Mouse (Mus musculus): ENCODE data around the gene Slc45a1. TPM values are rescaled to one million over a fixed set of nuclear protein-coding genes. Genes with fewer than 3 reads are reported as not detected.
A peak's percentile ranks its signal among the peaks of the same experiment; 100 is the strongest.

The Slc45a1 gene
- polyA plus RNA-seq, 1 experiment from 2014 or later, result 1.4 TPM

DNA sequence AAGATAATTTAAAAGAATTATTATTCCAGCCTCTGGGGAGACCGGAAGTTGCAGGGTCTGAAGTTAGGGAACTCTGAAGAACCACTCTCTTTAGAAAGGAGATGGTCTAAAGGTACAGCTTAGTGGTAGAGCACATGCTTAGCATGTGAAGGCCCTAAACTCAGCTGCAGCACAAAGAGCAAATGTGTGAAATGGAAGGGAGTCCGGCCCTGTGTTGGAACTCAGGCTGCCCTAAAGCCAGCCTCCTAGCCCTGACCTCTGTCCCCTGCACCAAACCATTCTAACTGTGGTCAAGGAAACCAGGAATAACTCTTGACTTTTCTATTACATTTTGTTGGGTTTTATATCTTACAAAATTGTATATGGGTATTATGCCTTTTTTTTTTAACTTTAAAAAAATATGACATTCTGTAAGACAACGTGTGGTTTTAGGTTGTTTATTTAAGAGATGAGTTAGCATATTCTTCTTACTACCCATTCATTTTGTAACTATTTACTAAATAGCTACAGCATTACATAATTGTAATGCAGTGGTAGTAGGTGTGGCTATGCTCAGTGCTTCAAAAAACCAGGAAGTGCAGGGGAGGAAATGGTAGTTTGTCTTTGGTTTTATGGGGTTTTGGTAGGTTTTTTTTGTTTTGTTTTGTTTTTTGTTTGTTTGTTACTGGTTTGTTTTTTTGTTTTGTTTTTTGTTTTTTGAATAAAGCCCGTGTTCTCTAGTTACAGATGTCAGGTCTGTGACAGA is 58.3 kb downstream of the Slc45a1 start:
- Histone ChIP-seq H3K9ac (ENCODE audit: low read length) (no peak overlapping the region), H3K4me1 (replicated peaks; ENCODE audit: control insufficient read depth, insufficient read depth, low read length) (peaks cover 58% of the 10 kb centered on the region), H3K27me3 (replicated peaks; ENCODE audit: control insufficient read depth, insufficient read depth, low read length) (no peaks in the 10 kb centered on the region), H3K36me3 (ENCODE audit: control insufficient read depth, insufficient read depth, low read length) (0 out of 2 replicates have a peak, but pooled peaks cover 6% of the 10 kb centered on the region), H3K27ac (ENCODE audit: low read depth) (no peak overlapping the region), H3K4me2 (ENCODE audit: low read length) (no peak overlapping the region), H3K4me3 (ENCODE audit: low read depth, low read length) (no peak overlapping the region), H3K9me3 (ENCODE audit: control insufficient read depth, low read length) (no peaks in the 10 kb centered on the region)
- DNase-seq (ENCODE audit: low spot score), result no peak
- no peak for ATAC-seq (replicated peaks; ENCODE audit: low FRiP score, low TSS enrichment, low read depth)
- 62% methylated on average over 4 of the region's 4 CpGs for WGBS

DNA sequence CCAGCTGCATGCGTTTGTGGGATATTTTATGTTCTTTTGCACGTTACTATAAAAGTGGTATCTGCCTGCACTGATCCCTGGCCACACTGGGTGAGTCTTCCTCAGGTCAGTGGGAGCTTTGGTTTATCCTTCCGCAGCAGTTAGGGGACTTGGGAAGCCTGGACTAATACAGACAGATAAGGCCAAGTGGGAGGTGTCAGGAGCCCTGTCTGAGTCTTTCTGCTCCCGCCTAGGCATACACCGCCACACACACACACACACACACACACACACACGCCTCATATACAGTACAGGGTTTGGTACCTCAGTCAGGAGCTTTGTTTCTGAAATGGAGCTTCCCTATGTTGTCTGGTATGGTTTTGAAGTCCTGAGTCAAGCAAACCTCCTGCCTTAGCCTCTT is 59.9 kb downstream of the Slc45a1 start:
- H3K27ac ChIP-seq (ENCODE audit: low read depth), result peak overlapping the region; percentile 17
- 0 out of 2 replicates have a peak, but pooled peaks cover 3% of the 10 kb centered on the region for H3K36me3 ChIP-seq (ENCODE audit: control insufficient read depth, insufficient read depth, low read length)
- no peaks in the 10 kb centered on the region for H3K9me3 ChIP-seq (ENCODE audit: control insufficient read depth, low read length)
- no peak overlapping the region for H3K9ac ChIP-seq (ENCODE audit: low read length)
- no peak for ATAC-seq (replicated peaks; ENCODE audit: low FRiP score, low TSS enrichment, low read depth)
- no peak overlapping the region for H3K4me3 ChIP-seq (ENCODE audit: low read depth, low read length)
- H3K4me2 ChIP-seq (ENCODE audit: low read length), result no peak overlapping the region
- WGBS, result 45% methylated on average over 6 of the region's 6 CpGs
- DNase-seq (ENCODE audit: low spot score), result no peak
- no peaks in the 10 kb centered on the region for H3K27me3 ChIP-seq (replicated peaks; ENCODE audit: control insufficient read depth, insufficient read depth, low read length)
- peaks cover 55% of the 10 kb centered on the region for H3K4me1 ChIP-seq (replicated peaks; ENCODE audit: control insufficient read depth, insufficient read depth, low read length)

DNA sequence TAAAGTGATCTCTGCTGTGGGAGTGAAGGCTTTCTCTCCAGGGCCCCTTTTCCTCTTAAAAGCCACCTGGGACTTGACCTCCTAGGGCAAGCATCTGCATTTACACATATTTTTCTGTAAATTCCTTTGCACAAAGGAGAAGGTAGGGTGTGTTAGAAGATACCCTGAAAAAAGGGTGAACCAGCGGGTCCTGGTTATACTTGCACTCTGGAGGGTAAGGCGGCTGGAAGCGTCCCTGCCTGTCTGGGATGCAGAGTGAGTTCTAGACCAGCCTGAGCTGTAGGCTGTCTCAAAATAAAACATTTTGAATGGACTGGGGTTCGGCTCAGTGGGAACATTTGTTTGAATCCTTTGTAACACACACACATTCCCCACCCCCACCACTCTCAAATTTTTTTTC is 60.4 kb downstream of the Slc45a1 start:
- Histone ChIP-seq H3K9me3 (ENCODE audit: control insufficient read depth, low read length) (no peaks in the 10 kb centered on the region), H3K36me3 (ENCODE audit: control insufficient read depth, insufficient read depth, low read length) (no peaks in the 10 kb centered on the region), H3K27ac (ENCODE audit: low read depth) (peak overlapping the region; percentile 17), H3K4me2 (ENCODE audit: low read length) (no peak overlapping the region), H3K4me3 (ENCODE audit: low read depth, low read length) (no peak overlapping the region), H3K9ac (ENCODE audit: low read length) (no peak overlapping the region), H3K27me3 (replicated peaks; ENCODE audit: control insufficient read depth, insufficient read depth, low read length) (no peaks in the 10 kb centered on the region), H3K4me1 (replicated peaks; ENCODE audit: control insufficient read depth, insufficient read depth, low read length) (peaks cover 57% of the 10 kb centered on the region)
- DNase-seq (ENCODE audit: low spot score) (no peak), ATAC-seq (replicated peaks; ENCODE audit: low FRiP score, low TSS enrichment, low read depth) (no peak)
- 38% methylated on average over 4 of the region's 4 CpGs for WGBS

DNA sequence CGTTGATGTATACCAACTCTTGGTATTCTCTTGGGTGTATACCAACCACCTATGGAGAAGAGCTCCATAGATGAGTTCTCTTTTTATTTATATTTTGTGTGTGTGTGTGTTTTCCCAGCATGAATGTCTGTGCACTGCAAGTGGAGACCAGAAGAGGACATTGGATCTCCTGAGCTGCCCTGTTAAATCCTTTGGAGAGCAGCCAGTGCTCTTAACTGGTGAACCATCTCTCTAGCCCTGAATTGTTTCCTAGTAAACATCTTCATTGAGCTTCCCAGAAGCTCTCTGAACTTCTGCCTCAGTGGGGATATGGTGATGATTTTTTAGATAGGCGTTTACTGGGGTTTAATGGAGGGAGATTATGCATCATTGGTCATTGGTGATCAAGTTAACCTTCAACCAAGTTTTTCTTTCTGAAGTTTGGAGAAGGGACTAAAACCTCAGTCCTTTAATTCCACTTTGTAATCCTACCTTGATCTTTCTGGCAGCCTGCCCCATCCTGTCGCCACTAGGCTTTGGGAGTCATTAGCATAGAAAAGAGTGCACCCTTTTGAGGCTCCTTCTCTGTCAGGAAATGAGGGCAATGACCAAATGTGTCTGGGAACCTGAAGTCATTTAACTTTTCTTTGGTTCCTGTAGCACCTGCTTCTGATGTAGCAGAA is 61.2 kb downstream of the Slc45a1 start:
- DNase-seq (ENCODE audit: low spot score) (no peak), ATAC-seq (replicated peaks; ENCODE audit: low FRiP score, low TSS enrichment, low read depth) (no peak)
- no peaks in the 10 kb centered on the region for H3K36me3 ChIP-seq (ENCODE audit: control insufficient read depth, insufficient read depth, low read length)
- H3K27ac ChIP-seq (ENCODE audit: low read depth), result peak overlapping the region; percentile 17; the same call in 1 of the 2 replicates
- H3K4me3 ChIP-seq (ENCODE audit: low read depth, low read length), result no peak overlapping the region
- H3K4me2 ChIP-seq (ENCODE audit: low read length), result no peak overlapping the region
- no peaks in the 10 kb centered on the region for H3K9me3 ChIP-seq (ENCODE audit: control insufficient read depth, low read length)
- peaks cover 60% of the 10 kb centered on the region for H3K4me1 ChIP-seq (replicated peaks; ENCODE audit: control insufficient read depth, insufficient read depth, low read length)
- no peak overlapping the region for H3K9ac ChIP-seq (ENCODE audit: low read length)
- H3K27me3 ChIP-seq (replicated peaks; ENCODE audit: control insufficient read depth, insufficient read depth, low read length), result no peaks in the 10 kb centered on the region
- 34% methylated on average over 3 of the region's 3 CpGs for WGBS

DNA sequence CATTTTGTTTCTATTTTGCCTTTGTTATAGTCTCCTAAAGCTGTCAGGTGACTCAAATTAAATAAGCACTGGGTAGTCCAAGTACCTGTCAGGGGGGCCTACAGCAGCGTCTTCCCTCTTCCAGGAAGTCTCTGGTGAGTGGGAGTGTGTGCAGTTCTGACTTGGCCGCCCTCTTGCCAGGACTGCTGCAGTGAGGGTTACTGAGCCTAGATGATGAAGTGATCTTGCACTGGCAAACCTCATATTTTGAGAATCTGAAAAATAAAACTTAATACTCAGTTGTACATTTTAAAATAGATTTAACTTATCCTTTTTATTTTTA is 63.7 kb downstream of the Slc45a1 start:
- DNase-seq (ENCODE audit: low spot score) (no peak), ATAC-seq (replicated peaks; ENCODE audit: low FRiP score, low TSS enrichment, low read depth) (no peak)
- Histone ChIP-seq H3K9me3 (ENCODE audit: control insufficient read depth, low read length) (no peaks in the 10 kb centered on the region), H3K4me1 (replicated peaks; ENCODE audit: control insufficient read depth, insufficient read depth, low read length) (peaks cover 81% of the 10 kb centered on the region), H3K27me3 (replicated peaks; ENCODE audit: control insufficient read depth, insufficient read depth, low read length) (no peaks in the 10 kb centered on the region), H3K4me2 (ENCODE audit: low read length) (no peak overlapping the region), H3K9ac (ENCODE audit: low read length) (no peak overlapping the region), H3K4me3 (ENCODE audit: low read depth, low read length) (no peak overlapping the region), H3K27ac (ENCODE audit: low read depth) (no peak overlapping the region), H3K36me3 (ENCODE audit: control insufficient read depth, insufficient read depth, low read length) (no peaks in the 10 kb centered on the region)
- WGBS, result 49% methylated on average over 2 of the region's 2 CpGs

DNA sequence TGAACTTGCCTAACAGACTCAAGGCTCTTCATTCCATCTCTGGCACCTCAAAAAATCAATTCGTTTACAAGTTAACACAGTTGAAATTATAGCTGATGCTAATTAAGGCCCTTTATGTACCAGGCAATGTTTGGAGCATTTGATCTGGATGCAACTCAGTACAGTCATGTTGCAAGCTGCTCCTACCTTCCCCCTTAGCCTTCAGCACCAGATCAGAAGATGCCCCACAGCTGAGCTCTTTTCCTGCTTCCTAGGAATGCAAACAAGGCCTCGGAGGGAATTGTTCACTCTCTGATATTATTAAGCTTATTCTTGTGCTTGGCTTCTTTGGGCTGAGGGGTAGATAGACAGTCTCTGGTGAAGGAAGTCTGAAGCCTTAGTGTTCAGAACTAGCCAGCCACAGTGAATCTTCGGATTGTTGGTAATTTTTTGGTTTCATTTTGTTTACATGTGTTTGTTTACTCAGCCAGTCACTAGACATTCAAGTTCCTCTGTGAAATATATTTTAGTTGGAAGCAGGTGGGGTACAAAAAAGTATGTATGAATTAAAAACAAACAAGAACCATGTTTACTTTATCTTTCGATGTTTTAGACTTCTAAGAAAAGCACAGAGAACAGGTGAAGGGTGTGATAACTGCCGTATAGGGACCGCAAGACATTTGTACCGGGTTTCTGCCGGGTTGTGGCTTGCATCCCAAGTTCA is 64.2 kb downstream of the Slc45a1 start:
- Histone ChIP-seq H3K9me3 (ENCODE audit: control insufficient read depth, low read length) (no peaks in the 10 kb centered on the region), H3K4me3 (ENCODE audit: low read depth, low read length) (no peak overlapping the region), H3K4me1 (replicated peaks; ENCODE audit: control insufficient read depth, insufficient read depth, low read length) (peaks cover 81% of the 10 kb centered on the region), H3K27me3 (replicated peaks; ENCODE audit: control insufficient read depth, insufficient read depth, low read length) (no peaks in the 10 kb centered on the region), H3K27ac (ENCODE audit: low read depth) (peak overlapping the region; percentile 38; the same call in 1 of the 2 replicates), H3K9ac (ENCODE audit: low read length) (no peak overlapping the region), H3K4me2 (ENCODE audit: low read length) (no peak overlapping the region), H3K36me3 (ENCODE audit: control insufficient read depth, insufficient read depth, low read length) (no peaks in the 10 kb centered on the region)
- WGBS, result 56% methylated on average over 8 of the region's 8 CpGs
- ATAC-seq (replicated peaks; ENCODE audit: low FRiP score, low TSS enrichment, low read depth) (no peak), DNase-seq (ENCODE audit: low spot score) (no peak)

DNA sequence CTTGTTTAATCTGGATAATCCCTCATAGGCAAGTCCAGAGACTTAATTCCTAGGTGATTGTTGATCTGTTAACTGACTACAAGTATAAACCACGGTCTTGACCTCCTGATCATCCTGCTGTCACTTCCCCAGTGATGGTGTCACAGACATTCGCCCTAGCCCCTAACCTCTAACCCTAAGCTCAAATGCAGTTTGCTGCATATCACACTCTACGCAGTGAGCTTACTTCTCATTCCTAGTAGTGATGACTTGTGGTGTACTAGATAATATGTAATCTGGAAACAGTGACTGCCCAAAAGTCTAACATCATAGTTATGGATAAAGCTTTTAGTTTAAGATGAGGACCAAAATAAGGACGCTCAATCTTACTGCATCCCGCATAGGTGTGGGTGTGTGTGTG is 65.7 kb downstream of the Slc45a1 start:
- H3K4me2 ChIP-seq (ENCODE audit: low read length), result no peak overlapping the region
- H3K27ac ChIP-seq (ENCODE audit: low read depth), result no peak overlapping the region
- H3K9me3 ChIP-seq (ENCODE audit: control insufficient read depth, low read length), result no peaks in the 10 kb centered on the region
- peaks cover 79% of the 10 kb centered on the region for H3K4me1 ChIP-seq (replicated peaks; ENCODE audit: control insufficient read depth, insufficient read depth, low read length)
- H3K36me3 ChIP-seq (ENCODE audit: control insufficient read depth, insufficient read depth, low read length), result no peaks in the 10 kb centered on the region
- ATAC-seq (replicated peaks; ENCODE audit: low FRiP score, low TSS enrichment, low read depth) (no peak), DNase-seq (ENCODE audit: low spot score) (no peak)
- H3K27me3 ChIP-seq (replicated peaks; ENCODE audit: control insufficient read depth, insufficient read depth, low read length), result no peaks in the 10 kb centered on the region
- H3K9ac ChIP-seq (ENCODE audit: low read length), result no peak overlapping the region
- no peak overlapping the region for H3K4me3 ChIP-seq (ENCODE audit: low read depth, low read length)
- WGBS, result 71% methylated on average over 5 of the region's 5 CpGs

DNA sequence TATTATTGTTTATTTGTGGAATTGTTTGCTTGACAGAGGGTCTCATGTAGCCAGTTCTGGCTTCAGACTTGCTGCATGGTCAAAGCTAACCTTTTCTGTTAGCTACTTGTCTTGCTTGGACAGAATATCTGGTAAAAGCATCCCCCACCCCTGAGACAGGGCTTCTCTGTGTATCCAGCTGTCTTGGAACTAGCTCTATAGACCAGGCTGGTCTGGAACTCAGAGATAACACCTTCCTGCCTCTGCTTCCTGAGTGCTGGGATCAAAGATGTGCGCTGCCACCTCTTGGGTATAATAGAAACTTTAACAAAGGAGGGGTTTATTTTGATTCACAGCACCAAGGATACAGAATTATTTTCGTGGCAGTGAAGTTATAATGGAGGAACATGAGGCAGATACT is 66.2 kb downstream of the Slc45a1 start:
- Histone ChIP-seq H3K4me2 (ENCODE audit: low read length) (no peak overlapping the region), H3K9me3 (ENCODE audit: control insufficient read depth, low read length) (no peaks in the 10 kb centered on the region), H3K4me1 (replicated peaks; ENCODE audit: control insufficient read depth, insufficient read depth, low read length) (peaks cover 74% of the 10 kb centered on the region), H3K4me3 (ENCODE audit: low read depth, low read length) (no peak overlapping the region), H3K9ac (ENCODE audit: low read length) (no peak overlapping the region), H3K27me3 (replicated peaks; ENCODE audit: control insufficient read depth, insufficient read depth, low read length) (no peaks in the 10 kb centered on the region), H3K27ac (ENCODE audit: low read depth) (no peak overlapping the region), H3K36me3 (ENCODE audit: control insufficient read depth, insufficient read depth, low read length) (no peaks in the 10 kb centered on the region)
- DNase-seq (ENCODE audit: low spot score) (no peak), ATAC-seq (replicated peaks; ENCODE audit: low FRiP score, low TSS enrichment, low read depth) (no peak)
- WGBS, result 95% methylated on average over 2 of the region's 2 CpGs

All from intestine, embryonic 14.5 days (tissue).